Mouse (Mus musculus) frontal cortex, adult (tissue): Measurements from ENCODE around the gene Glod5.
"Not testable (repeated sequence)": the region's sequence is repeated elsewhere in the genome, so short reads cannot be mapped to it uniquely, and the experiment has no call there.

Source experiments
- ATAC-seq: cut with Nextera tagmentation; 2 replicates; pipeline ENCODE4 v1.9.2; 2017; ENCODE audit warnings: mild to moderate bottlenecking, moderate library complexity, mixed read lengths; ENCODE audit not compliant: low TSS enrichment

Gene Glod5

DNA sequence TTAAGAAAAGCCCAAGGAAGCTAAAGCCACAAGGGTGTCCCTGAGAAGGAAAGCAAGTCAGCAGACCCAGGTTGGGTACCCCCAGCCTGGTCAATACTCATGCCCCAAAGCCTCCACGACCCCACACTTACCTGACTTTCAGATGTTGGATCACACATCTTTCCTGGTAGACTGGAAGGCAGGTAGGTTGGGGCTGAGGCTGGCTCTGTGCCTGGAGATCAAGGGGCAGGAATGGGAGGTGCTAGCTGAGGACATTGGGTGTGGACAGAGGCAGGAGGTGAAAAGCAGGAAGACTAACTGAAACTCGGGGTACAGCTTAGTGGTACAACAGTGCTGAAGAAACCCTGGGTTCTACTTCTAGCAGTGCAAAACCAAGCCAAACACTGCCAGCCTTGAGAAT, at the start of gene Glod5:
Gene Glod5 (minus strand): TSS at position 207 of the 400 bp plus-strand sequence.
- no peak for ATAC-seq

DNA sequence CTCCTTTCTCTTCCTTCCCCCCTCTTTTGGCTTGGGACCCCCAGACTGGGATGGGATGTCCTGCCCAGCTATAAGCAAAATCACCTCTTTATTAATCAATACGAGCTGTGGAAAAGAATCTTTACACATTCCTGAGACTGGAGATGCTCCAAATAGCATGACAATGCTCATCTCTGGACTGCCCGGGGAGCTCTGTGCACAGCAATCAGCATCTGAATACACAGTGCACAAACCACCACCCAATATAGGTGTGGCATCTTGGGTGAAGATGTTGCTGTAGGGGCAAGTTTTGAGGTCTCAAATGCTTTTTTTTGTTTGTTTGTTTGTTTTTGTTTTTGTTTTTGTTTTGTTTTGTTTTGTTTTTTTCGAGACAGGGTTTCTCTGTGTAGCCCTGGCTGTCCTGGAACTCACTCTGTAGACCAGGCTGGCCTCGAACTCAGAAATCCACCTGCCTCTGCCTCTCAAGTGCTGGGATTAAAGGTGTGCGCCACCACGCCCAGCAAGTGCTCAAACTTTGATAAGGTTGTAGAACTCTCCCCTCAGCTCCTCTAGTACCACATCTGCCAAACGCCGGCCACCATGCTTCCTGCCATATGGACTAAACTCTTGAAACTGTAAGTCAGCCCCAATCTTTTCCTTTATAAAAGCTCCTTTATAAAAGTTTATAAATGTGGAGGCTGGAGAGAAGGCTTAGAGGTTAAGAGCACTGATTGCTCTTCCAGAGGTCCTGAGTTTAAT, 32.9 kb upstream of the Glod5 start:
- ATAC-seq: not testable (repeated sequence)

DNA sequence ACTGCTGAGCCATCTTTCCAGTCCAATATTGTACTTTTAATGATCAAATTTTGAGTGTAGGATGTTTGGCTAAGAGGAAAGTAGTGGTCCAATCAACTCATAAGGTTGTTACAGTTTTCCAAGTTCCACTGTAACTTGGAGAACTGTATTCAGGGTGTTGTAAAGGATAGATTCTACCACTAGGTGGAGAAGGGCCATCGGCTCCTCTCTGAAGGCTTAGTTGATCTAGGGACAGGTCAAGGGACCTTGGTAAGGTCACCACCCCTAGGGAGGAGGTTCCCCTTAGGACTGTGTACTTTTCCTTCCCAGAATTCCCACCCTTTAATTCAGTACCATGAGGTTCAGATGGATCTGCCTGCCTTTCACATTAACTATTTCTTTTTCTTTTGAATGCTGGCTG, 14.7 kb upstream of the Glod5 start:
- ATAC-seq: no peak

DNA sequence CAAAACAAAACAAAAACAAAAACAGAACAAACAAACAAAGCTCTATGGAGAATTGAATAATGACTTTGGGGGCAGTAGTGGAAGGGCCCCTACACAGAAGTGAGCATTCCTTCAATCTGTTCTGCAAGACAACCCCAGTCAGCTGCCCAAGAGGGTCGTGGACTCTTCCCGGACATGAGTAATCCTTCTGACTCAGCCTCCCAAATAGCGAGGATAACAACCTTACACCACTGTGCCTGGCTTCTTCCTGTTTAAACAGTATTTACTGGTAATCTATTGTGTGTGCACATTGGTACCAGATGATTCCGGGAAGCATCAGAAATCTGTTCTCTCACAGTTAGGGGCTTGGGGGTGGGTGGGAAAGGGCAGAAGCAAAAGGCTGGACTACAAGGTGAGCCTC, 8.5 kb upstream of the Glod5 start:
- ATAC-seq: no peak

DNA sequence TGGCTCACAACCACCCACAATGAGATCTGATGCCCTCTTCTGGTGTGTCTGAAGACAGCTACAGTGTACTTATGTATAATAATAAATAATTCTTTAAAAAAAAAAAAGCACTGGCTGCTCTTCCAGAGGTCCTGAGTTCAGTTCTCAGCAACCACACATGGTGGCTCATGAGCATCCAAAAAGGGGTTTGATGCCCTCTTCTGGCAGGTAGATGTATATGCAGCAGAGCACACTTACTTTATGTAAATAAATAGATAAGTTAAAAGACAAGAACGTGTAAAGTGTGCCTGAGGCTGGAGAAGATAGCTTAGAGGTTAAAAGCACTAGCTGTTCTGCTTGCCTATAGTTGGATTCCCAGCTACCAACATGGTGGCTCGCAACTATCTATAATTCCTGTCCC, 6.5 kb upstream of the Glod5 start:
- ATAC-seq: no peak

DNA sequence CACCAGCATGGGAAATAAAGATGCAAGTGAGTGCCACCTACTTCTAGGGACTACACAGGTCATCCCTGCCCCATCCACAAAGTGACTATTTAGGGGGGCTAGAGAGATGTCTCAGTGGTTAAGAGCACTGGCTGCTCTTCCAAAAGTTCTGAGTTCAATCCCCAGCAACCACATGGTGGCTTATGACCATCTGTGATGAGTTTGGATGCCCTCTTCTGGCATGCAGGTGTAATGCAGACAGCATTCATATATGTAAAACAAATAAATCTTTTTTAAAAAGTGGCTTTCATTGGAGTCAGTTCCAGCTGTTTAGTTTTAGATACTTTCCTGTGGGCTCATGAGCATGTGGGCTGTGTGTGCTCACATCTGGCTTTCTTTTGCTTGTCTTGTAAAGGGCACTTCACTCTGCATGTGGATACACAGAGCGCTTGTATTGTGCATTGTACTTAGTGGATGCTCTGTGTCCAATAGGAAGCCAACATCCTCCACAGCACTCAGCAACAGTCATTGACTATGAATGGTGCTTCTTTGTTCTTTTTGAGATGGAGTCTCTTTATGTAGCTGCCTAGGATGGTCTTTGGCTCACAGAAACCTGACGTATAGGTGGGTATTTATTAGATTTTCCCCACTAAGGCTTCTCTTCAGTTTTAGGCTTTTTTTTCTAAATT, 2.0 kb upstream of the Glod5 start:
- no peak for ATAC-seq

DNA sequence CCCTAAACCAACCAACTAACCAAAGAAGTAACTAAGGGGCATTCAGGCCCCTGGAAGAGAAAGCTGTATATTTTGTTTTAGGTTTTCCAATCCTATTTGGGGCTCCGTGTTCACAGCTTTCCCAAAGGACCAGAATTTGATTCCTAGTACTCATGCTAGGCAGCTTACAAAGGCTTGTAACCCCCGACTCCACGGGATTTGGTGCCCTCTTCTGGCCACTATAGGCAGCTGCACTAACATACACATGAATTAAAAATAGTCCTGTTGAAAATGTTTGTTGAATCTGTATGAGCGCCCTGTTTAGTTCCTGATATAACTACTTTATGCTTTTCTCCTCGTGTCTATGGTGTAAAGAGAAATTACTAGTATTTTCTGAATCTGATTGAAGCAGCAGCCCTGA, 1.1 kb downstream of the Glod5 start:
- ATAC-seq: peak; percentile 55; the same call in 1 of the 2 replicates

DNA sequence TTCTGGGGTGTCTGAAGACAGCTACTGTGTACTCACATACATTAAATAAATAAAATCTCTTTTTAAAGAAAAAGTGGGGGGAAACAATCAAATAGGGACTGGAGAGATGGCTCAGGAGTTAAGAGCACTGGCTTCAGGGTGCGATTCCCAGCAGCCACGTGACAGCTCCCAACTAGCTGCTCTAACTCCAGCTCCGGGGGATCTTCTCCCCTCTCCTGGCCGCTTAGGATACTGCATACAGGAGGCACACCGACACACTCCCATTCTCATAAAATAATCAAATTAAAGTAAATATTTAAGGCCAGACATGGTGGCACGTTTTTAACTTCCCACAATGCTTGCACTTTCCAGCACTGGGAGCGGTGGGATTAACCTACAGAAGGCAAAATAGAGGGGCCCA, 2.6 kb downstream of the Glod5 start:
- not testable (repeated sequence) for ATAC-seq

DNA sequence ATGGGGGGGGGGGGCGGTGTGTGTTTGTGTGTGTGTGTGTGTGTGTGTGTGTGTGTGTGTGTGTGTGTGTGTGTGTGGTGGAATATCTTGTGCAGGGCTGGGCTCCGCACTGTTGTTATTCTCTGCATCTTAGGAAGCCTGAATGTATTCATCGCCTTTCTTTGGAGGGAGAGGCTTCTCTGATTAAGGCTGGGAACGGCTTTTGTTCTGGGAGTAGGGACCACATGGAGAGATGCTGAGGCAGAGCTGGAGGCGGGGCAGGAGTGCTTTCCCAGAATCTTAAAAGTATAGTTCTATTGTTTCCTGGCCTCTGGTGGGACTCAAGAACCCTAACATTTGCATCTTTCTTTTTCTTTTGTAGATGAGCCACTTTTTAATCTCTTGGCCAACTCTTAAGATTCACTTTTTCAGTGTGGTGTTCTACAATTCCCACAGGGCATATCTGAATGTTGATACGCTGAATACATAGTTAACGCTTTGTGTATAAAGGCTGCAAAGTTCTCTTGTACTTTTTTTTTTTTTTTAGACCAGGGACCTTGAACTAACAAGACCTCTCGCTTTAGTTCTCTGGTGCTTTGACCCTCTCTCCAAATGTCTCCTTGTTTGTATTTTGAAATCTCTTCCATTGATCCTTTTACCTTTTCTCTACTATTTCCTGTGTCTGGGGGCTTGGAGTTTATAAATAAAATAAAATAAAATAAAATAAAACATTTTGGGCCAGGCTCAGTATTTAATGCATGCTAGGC, 4.5 kb downstream of the Glod5 start:
- ATAC-seq: no peak

DNA sequence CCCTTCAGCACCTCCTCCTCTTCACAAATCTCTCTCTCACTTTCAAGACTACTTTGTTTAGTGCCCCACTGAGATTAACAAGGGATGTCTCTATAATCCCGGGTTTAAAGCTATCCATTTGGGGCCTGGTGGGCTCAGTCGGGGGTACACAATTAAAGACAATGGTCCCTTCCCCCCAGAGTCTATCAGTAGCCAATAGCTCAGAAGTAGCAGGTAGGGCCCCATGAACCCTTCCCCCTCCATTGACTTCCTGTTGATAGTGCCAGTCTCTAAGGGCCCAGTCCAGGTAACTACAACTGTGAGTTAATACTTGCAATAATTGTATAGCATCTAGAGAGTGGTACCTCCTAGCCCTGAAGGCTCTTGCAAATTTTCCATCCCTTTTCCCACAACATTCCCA, 5.1 kb downstream of the Glod5 start:
- no peak for ATAC-seq

DNA sequence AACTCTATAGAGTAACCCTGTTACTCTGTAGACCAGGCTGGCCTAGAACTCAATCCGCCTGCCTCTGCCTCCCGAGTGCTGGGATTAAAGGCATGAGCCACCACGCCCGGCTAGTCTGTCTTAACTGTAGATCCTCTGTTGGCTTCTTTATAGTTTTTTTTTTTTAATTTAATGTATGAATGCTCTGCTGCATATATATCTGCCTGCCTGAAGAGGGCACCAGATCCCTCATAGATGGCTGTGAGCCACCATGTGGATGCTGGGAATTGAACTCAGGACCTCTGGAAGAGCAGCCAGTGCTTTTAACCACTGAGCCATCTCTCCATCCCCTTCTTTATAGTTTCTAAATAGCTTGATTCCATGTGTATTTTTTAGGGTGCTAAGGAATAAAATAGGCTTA, 8.9 kb downstream of the Glod5 start:
- ATAC-seq: not testable (repeated sequence)

DNA sequence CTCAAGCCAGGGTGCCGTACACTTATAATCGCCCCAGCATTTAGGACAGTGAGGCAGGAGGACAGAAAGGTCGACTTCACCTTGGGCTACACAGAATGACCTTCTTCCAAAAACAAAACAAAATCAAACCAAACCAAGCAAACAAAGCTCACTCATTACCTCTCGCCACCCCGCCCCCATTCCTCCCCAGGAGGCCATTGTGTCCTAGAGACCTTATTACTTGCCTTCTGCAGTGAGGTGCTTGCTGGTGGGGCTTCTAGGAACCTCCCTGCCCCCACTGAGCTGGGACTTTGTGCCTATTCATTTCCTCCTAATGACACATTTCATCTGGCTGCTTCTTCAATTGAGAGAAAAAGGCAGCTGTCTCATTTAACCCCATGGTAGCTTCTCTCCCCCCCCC, 9.7 kb downstream of the Glod5 start:
- no peak for ATAC-seq

DNA sequence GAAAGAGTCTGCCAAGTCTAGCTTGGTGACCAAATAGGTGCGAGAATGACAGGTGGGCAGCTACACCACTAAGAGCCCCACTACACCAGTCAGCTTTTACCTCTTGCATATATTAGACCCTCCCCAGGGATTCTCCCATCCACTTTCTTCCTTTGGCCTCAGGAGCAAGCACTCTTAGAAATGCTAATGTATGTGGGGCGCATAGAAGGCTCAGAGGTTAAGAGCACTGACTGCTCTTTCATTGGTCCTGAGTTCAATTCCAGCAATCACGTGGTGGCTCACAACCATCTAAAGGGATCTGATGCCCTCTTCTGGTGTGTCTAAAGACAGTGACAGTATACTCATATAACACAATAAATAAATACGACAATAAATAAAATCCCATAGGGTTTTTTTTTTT, 15.3 kb downstream of the Glod5 start:
- ATAC-seq: no peak

DNA sequence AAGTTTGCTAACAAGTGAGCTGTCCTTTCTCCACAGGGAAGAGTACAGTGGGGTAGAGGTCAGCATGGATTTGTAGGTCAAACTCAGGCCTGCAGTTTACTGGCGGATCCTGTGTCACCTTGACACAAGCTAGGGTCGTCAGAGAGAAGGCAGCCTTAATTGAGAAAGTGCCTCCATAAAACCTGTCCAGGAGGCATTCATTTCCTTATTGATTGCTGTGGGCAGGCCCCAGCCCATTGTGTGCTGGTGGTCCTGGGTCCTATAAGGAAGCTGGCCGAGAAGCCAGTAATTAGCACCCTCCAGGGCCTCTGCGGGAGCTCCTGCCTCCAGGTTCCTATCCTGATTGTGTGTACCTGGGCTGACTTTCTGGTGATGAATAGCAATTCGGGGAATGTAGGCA, 16.3 kb downstream of the Glod5 start:
- no peak for ATAC-seq

DNA sequence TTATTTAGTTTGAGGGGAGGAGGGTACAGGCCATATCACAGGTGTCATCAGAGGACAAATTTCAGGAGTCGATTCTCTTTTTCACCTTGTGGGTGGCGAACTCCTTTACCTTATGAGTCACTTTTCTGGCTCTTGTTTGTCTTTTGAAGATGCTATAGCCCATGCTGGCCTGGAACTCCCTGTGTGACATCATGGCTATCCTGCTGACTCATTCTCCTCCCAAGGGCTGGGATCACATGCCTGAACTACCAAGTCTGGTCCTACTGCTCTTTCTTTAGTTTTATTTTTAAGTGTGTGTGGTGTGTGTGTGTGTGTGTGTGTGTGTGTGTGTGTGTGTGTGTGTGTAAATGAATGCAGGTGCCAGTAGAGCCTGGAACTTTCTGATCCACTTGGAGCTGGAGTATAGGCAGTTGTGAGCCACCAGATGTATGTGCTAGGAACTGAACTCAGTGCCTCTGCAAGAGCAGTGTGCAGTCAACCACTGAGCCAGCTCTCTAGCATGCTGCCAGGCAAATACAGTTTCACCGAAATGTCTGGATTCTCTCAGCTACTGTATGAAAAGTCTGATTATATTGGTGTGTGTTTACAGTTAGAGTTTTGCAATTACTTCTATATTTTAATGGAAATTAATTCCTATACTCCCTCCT, 17.6 kb downstream of the Glod5 start:
- ATAC-seq: no peak

DNA sequence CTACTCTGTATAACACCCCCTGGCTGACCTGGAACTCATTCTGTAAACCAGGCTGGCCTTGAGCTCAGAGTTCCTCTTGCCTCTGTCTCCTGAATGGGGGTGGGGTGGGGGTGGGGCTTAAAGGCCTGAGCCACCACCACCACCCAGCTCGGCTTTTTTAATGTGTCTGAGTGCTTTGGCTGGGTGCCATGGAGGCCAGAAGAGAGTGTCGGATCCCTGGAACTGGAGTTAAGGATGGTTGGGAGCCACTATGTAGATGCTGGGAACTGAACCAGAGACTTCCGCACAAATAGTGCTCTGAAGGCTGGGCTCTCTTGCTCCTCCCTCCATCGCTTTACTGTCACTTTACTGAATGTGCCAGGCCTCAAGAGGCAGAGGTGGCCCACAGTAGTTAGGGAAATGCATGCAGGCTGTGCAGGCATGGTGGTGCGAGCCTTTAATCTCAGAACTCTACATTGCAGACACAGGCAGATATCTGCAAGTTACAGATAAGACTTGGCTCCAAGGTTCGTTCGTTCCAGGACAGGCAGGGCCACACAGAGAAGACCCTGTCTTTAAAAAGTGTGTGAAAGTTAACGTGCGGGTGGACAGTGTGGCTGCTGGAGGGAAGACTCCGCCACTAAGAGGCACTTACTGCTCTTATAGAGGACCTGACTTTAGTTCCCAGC, 25.1 kb downstream of the Glod5 start:
- ATAC-seq: no peak

DNA sequence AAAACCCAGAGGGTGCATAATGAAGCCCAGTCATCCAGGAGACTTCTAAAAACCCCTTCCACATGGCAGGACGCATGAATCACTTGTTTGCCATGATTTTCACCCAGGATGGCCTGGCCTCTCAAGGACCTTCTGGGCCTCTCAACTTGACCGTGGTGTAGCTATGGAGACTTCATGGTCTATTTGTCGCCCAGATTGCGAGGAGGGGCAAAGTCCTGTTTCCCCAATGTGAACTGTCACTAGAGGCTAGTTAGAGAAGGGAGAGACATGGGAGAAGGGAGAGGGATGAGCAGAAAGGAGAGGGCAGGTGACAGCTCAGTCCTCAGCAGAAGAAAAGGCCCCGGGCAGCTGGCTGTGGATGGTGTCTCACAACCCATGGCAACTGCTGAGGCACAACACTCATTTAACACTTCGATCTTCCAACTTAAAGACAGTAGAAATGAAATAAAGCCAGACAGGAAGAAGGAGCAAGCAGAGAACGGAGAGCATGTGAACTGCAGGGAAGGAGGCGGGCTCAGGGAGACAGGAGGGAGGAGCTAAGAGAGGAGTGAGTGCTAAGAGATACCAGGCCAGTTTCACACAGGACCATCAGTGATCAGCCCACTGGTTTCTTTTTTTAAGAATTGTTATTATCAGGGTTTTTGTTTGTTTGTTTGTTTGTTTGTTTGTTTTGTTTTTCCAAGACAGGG, 25.8 kb downstream of the Glod5 start:
- no peak for ATAC-seq

DNA sequence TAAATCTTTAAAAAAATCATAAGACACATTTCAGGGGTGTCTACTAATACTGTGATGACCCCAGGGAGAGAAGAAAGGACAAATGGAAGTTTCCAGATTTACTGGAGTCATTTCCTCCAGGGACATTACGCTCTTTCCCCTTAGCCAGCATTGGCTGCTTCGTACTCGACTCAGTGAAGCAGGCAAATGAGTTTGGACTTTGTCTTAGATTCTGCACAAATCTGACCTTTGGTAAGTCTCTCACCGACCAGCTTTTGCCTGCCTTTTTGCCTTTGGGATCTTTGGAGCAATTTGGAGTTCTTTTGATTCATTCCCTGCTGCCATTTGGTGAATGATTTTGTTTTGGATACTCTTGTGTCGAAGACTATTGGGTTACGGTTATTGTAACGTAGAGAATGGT, 36.9 kb downstream of the Glod5 start:
- no peak for ATAC-seq

DNA sequence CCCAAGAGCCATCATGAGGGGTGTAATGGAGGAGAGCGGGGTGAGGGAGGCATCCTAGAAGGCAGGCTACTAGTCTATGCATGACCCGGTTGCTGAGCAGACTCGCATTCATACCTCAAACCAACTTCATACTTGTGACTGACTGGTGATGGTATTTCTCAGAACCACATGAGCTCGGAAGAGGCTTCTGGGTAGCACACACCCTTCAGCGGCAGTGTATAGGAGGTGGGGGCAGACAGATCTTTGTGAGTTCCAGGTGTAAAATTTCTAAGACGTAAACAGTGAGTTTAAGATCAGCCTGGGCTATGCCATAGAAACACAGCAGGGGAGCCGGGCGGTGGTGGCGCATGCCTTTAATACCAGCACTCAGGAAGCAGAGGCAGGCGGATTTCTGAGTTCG, 40.4 kb downstream of the Glod5 start, which contains the start of gene Gata1:
Gene Gata1 (minus strand): TSS at position 180 of the 400 bp plus-strand sequence.
- ATAC-seq: no peak

DNA sequence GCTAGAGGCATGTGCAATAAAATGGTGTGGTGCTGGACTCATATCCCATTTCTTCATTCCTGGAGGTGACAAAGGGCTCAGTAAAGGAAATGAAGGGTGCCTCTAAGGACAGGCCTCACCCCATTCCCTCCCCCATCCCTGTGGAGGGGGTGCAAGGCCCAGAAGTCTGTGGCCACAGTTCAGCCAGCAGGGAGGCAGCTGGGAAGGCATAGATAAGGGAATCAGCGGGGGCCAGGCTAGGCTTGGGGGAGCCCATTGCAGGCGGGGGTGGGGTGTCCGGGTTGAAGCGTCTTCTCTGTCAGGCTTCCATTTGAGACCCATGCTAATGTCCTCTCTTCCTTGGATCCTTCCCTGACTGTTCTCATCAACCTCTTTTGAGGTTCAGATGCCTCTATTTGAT, 47.0 kb downstream of the Glod5 start:
- ATAC-seq: no peak

DNA sequence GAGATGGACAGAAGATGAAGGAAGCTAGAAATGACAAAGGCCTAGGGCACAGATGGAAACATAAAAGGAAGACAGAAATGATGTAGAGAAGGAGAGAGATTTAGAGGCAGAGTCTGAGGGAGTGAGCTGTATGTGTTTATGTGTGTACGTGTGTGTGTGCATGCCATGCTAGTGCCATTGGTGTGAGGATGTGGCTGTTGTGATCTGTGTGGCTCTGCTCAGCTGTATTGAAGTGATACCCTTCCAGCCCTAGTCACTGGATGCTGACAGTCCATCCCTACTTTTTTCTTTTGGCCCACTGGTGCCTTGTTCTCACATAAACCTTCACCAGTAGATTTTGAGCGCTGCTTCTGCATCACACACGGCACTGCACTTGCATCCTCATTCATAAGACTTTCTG, 49.4 kb downstream of the Glod5 start:
- no peak for ATAC-seq
